Mouse (Mus musculus) thymus, postnatal 4 days (tissue): ENCODE data around the gene 4933405L10Rik.
A peak's percentile ranks its signal among the peaks of the same experiment; 100 is the strongest.

ENCODE experiments used
- DNase-seq: peaks from one replicate; pipeline ENCODE4 v3.0.0; 2021

Gene 4933405L10Rik

GRCm38 (mm10) chr8:105700966-105701824, 6.3 kb upstream of the 4933405L10Rik start, which contains the start of the genes Acd and Pard6a:
Gene Acd, minus strand, starts transcription at chr8:105701102.
Gene Pard6a, plus strand, starts transcription at chr8:105701148.
- peak; percentile 99 for DNase-seq

GRCm38 (mm10) chr8:105702001-105702401, 5.5 kb upstream of the 4933405L10Rik start:
- peak; percentile 30 for DNase-seq

- DNase-seq = peak; percentile 22
Measured at GRCm38 (mm10) chr8:105702731-105703415, 4.6 kb upstream of the 4933405L10Rik start.

GRCm38 (mm10) chr8:105704146-105704812, 3.2 kb upstream of the 4933405L10Rik start:
- peak; percentile 23 for DNase-seq

- no peak for DNase-seq
Measured at GRCm38 (mm10) chr8:105704955-105705354, 2.5 kb upstream of the 4933405L10Rik start.

GRCm38 (mm10) chr8:105706426-105706825, 1.0 kb upstream of the 4933405L10Rik start:
- DNase-seq = no peak

GRCm38 (mm10) chr8:105708675-105709074, 1.2 kb downstream of the 4933405L10Rik start:
- peak; percentile 20 for DNase-seq

GRCm38 (mm10) chr8:105709317-105709716, 1.9 kb downstream of the 4933405L10Rik start:
- peak; percentile 35 for DNase-seq

GRCm38 (mm10) chr8:105712286-105712685, 4.8 kb downstream of the 4933405L10Rik start:
- DNase-seq = no peak

- DNase-seq = peak; percentile 95
Measured at GRCm38 (mm10) chr8:105714139-105714538, 6.7 kb downstream of the 4933405L10Rik start.

GRCm38 (mm10) chr8:105715042-105715441, 7.6 kb downstream of the 4933405L10Rik start:
- DNase-seq = no peak

- DNase-seq = no peak
Measured at GRCm38 (mm10) chr8:105716302-105716945, 9.0 kb downstream of the 4933405L10Rik start.

- no peak for DNase-seq
Measured at GRCm38 (mm10) chr8:105719637-105720036, 12.2 kb downstream of the 4933405L10Rik start.

GRCm38 (mm10) chr8:105722861-105723260, 15.4 kb downstream of the 4933405L10Rik start:
- no peak for DNase-seq

- no peak for DNase-seq
Measured at GRCm38 (mm10) chr8:105725726-105726125, 18.3 kb downstream of the 4933405L10Rik start.

GRCm38 (mm10) chr8:105727397-105728124, 20.1 kb downstream of the 4933405L10Rik start:
- DNase-seq = peak; percentile 38

GRCm38 (mm10) chr8:105732186-105732585, 24.7 kb downstream of the 4933405L10Rik start:
- no peak for DNase-seq

- no peak for DNase-seq
Measured at GRCm38 (mm10) chr8:105739216-105739615, 31.8 kb downstream of the 4933405L10Rik start.

- DNase-seq = no peak
Measured at GRCm38 (mm10) chr8:105743301-105743700, 35.8 kb downstream of the 4933405L10Rik start.

GRCm38 (mm10) chr8:105750606-105751005, 43.2 kb downstream of the 4933405L10Rik start:
- no peak for DNase-seq

- no peak for DNase-seq
Measured at GRCm38 (mm10) chr8:105753916-105754315, 46.5 kb downstream of the 4933405L10Rik start.

GRCm38 (mm10) chr8:105754688-105755087, 47.2 kb downstream of the 4933405L10Rik start:
- DNase-seq = no peak
